Mouse (Mus musculus): ENCODE results near the gene F3. TPM values are rescaled to one million over a fixed set of nuclear protein-coding genes. Genes with fewer than 3 reads are reported as not detected.

The F3 gene
- polyA plus RNA-seq, 1 experiment: 6.3 TPM

DNA sequence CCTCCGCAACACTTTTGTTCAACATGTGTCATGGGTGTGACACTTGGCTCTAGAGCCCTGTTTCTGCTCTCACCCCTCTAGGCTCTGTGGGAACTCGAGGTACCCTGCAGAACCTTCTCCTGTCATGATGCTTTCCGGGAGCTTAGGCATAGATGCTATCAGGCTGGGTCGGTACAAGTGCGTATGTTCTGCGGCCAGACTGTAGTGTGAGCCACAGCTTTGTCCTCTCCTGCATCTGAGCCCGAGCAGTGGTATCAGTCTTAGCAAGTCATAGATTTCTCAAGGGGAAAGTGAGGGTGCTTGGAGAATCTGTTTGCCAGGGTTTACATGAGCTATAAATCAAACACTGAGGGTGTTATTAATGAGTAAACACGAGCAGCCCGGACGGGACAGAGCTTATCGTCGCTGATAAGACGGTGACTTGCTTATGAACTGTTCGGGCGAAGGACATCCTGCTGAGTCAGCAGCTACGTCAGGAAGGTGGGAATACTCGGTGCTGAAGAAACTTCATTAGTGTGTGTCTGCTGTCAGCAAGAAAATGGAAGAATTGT lies 10.1 kb upstream of the F3 start:
- H3K27ac ChIP-seq (ENCODE audit: control insufficient read depth, insufficient read depth, low read length): no peak overlapping the region
- no peak for TF ChIP-seq CTCF (IDR thresholded peaks at IDR 0.05; ENCODE audit: borderline replicate concordance, control insufficient read depth, extremely low read depth, insufficient read depth, low read length, poor library complexity)
- TF ChIP-seq POLR2A (IDR thresholded peaks at IDR 0.05; ENCODE audit: control insufficient read depth, extremely low read depth, insufficient read depth, low read length, poor library complexity): no peak
- 74% methylated on average over 17 of the region's 17 CpGs for WGBS
- DNase-seq: no peak
- no peaks in the 10 kb centered on the region for H3K4me1 ChIP-seq (replicated peaks; ENCODE audit: control insufficient read depth, insufficient read depth, low read length)
- no peaks in the 10 kb centered on the region for H3K27me3 ChIP-seq (ENCODE audit: control insufficient read depth, insufficient read depth, low read length)
- no peak overlapping the region for H3K4me3 ChIP-seq (ENCODE audit: control insufficient read depth, insufficient read depth, low read length)
- no peaks in the 10 kb centered on the region for H3K36me3 ChIP-seq (ENCODE audit: control insufficient read depth, insufficient read depth, low read length)

DNA sequence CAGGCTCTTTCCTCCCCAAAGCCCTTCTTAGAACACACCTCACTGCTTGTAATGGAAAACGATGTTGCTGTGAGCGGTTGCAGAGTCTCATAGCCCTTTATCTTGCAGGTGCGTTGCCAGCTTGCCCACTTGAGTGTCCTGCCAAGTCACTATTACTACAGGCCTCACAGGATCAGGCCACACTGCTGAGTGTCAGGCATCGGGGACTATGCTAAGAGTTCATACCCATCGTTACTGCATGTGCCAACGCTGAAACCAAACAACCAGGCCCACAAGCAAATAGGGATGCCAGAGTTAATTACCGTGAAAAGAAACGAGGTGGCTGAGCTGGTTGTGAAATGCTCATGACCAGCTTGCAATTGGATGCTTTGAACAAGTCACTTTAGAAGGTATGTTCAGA lies 9.5 kb upstream of the F3 start:
- no peak overlapping the region for H3K4me3 ChIP-seq (ENCODE audit: control insufficient read depth, insufficient read depth, low read length)
- H3K4me1 ChIP-seq (replicated peaks; ENCODE audit: control insufficient read depth, insufficient read depth, low read length): no peaks in the 10 kb centered on the region
- no peak for TF ChIP-seq CTCF (IDR thresholded peaks at IDR 0.05; ENCODE audit: borderline replicate concordance, control insufficient read depth, extremely low read depth, insufficient read depth, low read length, poor library complexity)
- H3K27me3 ChIP-seq (ENCODE audit: control insufficient read depth, insufficient read depth, low read length): no peaks in the 10 kb centered on the region
- no peak overlapping the region for H3K27ac ChIP-seq (ENCODE audit: control insufficient read depth, insufficient read depth, low read length)
- no peak for DNase-seq
- H3K36me3 ChIP-seq (ENCODE audit: control insufficient read depth, insufficient read depth, low read length): no peaks in the 10 kb centered on the region
- 88% methylated on average over 8 of the region's 8 CpGs for WGBS

DNA sequence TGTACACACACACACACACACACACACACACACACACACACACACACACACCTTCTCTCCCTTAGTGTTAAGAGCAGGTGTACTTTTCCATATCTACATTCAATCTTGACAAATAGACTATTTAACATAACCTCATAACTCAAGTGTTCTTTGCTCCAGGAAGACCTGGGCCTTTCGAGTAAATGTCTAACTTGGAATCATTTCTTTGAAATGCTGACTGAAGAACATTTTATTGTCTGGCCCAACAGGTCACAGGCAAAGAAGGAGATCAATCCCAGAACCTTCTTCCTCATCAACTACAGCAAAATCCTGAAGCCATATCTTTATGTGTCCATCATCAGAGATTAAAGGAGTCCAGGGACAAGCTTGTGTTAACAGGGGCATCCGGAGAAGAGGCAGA lies 8.9 kb upstream of the F3 start:
- Histone ChIP-seq H3K27me3 (ENCODE audit: control insufficient read depth, insufficient read depth, low read length) (no peaks in the 10 kb centered on the region), H3K36me3 (ENCODE audit: control insufficient read depth, insufficient read depth, low read length) (no peaks in the 10 kb centered on the region), H3K4me1 (replicated peaks; ENCODE audit: control insufficient read depth, insufficient read depth, low read length) (no peaks in the 10 kb centered on the region), H3K27ac (ENCODE audit: control insufficient read depth, insufficient read depth, low read length) (no peak overlapping the region), H3K4me3 (ENCODE audit: control insufficient read depth, insufficient read depth, low read length) (no peak overlapping the region)
- no peak for TF ChIP-seq POLR2A (IDR thresholded peaks at IDR 0.05; ENCODE audit: control insufficient read depth, extremely low read depth, insufficient read depth, low read length, poor library complexity)
- TF ChIP-seq CTCF (IDR thresholded peaks at IDR 0.05; ENCODE audit: borderline replicate concordance, control insufficient read depth, extremely low read depth, insufficient read depth, low read length, poor library complexity): no peak
- DNase-seq: no peak
- WGBS: 94% methylated on average over 2 of the region's 2 CpGs

- no peaks in the 10 kb centered on the region for H3K4me1 ChIP-seq (replicated peaks; ENCODE audit: control insufficient read depth, insufficient read depth, low read length)
- no peak overlapping the region for H3K4me3 ChIP-seq (ENCODE audit: control insufficient read depth, insufficient read depth, low read length)
- no peaks in the 10 kb centered on the region for H3K27me3 ChIP-seq (ENCODE audit: control insufficient read depth, insufficient read depth, low read length)
- TF ChIP-seq POLR2A (IDR thresholded peaks at IDR 0.05; ENCODE audit: control insufficient read depth, extremely low read depth, insufficient read depth, low read length, poor library complexity): no peak
- no peak for TF ChIP-seq CTCF (IDR thresholded peaks at IDR 0.05; ENCODE audit: borderline replicate concordance, control insufficient read depth, extremely low read depth, insufficient read depth, low read length, poor library complexity)
- H3K36me3 ChIP-seq (ENCODE audit: control insufficient read depth, insufficient read depth, low read length): no peaks in the 10 kb centered on the region
- no peak overlapping the region for H3K27ac ChIP-seq (ENCODE audit: control insufficient read depth, insufficient read depth, low read length)
- no peak for DNase-seq
Measured at GRCm38 (mm10) chr3:121715336-121715735, 8.0 kb upstream of the F3 start.

DNA sequence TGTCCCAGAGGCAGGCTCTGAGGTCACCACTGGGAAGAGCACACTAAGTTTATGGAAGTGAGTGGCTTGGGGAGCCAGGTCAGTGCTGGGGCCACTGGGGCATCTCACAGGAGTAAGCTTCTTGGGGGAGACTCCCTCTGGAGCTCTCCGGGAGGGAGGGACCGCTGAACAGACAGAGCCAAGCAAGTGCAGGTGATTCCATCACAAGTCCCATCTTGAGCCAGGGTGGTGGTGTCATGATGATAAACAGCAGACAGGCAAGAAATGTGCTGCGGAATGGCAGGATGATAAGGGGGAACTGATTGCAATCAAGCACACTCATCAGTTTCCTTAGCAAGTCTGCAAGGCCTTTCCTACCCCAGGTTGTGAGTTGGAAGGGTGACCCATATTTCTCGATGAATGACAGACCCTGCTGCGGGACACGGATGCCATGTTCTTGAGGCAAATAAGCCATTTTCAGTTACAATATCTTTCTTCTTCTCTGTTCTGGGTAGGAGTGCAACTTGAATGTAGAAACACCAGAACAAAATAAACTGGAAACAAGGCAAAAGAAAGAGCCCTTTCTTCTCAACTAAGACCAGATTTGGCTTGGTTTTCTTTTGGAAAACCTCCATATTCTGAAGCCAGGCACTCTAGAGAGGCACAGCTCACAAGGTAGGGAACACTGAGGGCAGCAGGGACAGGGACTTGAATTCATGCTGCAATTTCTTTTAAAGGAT lies 7.4 kb upstream of the F3 start:
- Histone ChIP-seq H3K27ac (ENCODE audit: control insufficient read depth, insufficient read depth, low read length) (no peak overlapping the region), H3K36me3 (ENCODE audit: control insufficient read depth, insufficient read depth, low read length) (no peaks in the 10 kb centered on the region), H3K4me1 (replicated peaks; ENCODE audit: control insufficient read depth, insufficient read depth, low read length) (no peaks in the 10 kb centered on the region), H3K4me3 (ENCODE audit: control insufficient read depth, insufficient read depth, low read length) (no peak overlapping the region), H3K27me3 (ENCODE audit: control insufficient read depth, insufficient read depth, low read length) (no peaks in the 10 kb centered on the region)
- no peak for DNase-seq
- no peak for TF ChIP-seq POLR2A (IDR thresholded peaks at IDR 0.05; ENCODE audit: control insufficient read depth, extremely low read depth, insufficient read depth, low read length, poor library complexity)
- 84% methylated on average over 6 of the region's 6 CpGs for WGBS

- no peak for DNase-seq
- no peak overlapping the region for H3K4me3 ChIP-seq (ENCODE audit: control insufficient read depth, insufficient read depth, low read length)
- TF ChIP-seq CTCF (IDR thresholded peaks at IDR 0.05; ENCODE audit: borderline replicate concordance, control insufficient read depth, extremely low read depth, insufficient read depth, low read length, poor library complexity): no peak
- TF ChIP-seq POLR2A (IDR thresholded peaks at IDR 0.05; ENCODE audit: control insufficient read depth, extremely low read depth, insufficient read depth, low read length, poor library complexity): no peak
- no peaks in the 10 kb centered on the region for H3K27me3 ChIP-seq (ENCODE audit: control insufficient read depth, insufficient read depth, low read length)
- no peaks in the 10 kb centered on the region for H3K36me3 ChIP-seq (ENCODE audit: control insufficient read depth, insufficient read depth, low read length)
- H3K4me1 ChIP-seq (replicated peaks; ENCODE audit: control insufficient read depth, insufficient read depth, low read length): no peaks in the 10 kb centered on the region
- no peak overlapping the region for H3K27ac ChIP-seq (ENCODE audit: control insufficient read depth, insufficient read depth, low read length)
- 96% methylated on average over 5 of the region's 5 CpGs for WGBS
Measured at GRCm38 (mm10) chr3:121716480-121716879, 6.9 kb upstream of the F3 start.

- no peaks in the 10 kb centered on the region for H3K27me3 ChIP-seq (ENCODE audit: control insufficient read depth, insufficient read depth, low read length)
- WGBS: 91% methylated on average over 8 of the region's 8 CpGs
Measured at GRCm38 (mm10) chr3:121718679-121719078, 4.7 kb upstream of the F3 start.

More at GRCm38 (mm10) chr3:121718679-121719078, 4.7 kb upstream of the F3 start:
- DNase-seq: no peak
- peaks cover 8% of the 10 kb centered on the region for H3K4me1 ChIP-seq (replicated peaks; ENCODE audit: control insufficient read depth, insufficient read depth, low read length)
- no peak overlapping the region for H3K4me3 ChIP-seq (ENCODE audit: control insufficient read depth, insufficient read depth, low read length)
- no peak for TF ChIP-seq CTCF (IDR thresholded peaks at IDR 0.05; ENCODE audit: borderline replicate concordance, control insufficient read depth, extremely low read depth, insufficient read depth, low read length, poor library complexity)
- TF ChIP-seq POLR2A (IDR thresholded peaks at IDR 0.05; ENCODE audit: control insufficient read depth, extremely low read depth, insufficient read depth, low read length, poor library complexity): no peak
- no peaks in the 10 kb centered on the region for H3K36me3 ChIP-seq (ENCODE audit: control insufficient read depth, insufficient read depth, low read length)
- H3K27ac ChIP-seq (ENCODE audit: control insufficient read depth, insufficient read depth, low read length): no peak overlapping the region
